Mouse (Mus musculus) fat pad, adult 2 months (tissue): Measurements from ENCODE around the gene Hemk1.

ENCODE experiments used
- DNase-seq: peaks from one replicate; pipeline ENCODE4 v3.0.0-alpha.2; 2011; ENCODE audit warnings: low read depth, low spot score; ENCODE audit errors: extremely low read depth

The Hemk1 gene

DNA sequence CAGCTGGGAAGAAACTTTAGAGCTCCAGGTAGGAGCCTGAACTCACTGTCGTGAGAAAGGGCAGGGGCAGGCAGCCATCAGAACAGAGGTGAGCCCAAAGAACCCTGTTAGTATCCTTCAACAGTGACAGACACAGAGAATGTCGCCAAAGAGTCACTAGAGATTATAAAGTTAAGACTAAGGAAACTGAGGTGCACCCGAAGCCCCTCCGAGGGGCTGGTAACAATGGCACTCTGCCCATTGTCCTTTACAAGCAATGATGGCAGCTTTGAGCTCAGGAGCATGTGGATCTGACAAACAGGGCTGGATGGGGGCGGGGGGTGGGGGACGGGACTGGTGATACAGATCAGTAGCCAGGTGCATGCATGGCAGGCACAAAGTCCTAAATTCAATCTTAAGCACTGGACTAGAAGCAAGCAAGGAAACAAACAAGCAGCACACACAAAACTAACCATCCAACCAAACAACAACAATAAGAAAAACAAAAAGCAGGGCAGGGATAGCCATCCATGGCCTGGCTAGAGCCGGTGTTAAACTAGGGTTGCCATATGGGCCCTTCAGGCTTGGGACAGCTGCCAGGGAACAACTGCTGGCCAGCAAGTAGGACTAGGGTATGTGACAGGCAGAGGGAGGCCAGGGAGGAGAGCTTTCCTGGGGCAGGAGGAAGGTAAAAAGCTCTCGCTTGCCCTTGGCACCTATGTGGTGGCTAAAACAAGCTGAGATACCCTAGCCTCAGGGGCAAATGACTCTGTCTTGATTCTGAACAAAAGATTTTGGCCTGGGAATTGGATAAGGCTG is 5.2 kb upstream of the Hemk1 start:
- no peak for DNase-seq

DNA sequence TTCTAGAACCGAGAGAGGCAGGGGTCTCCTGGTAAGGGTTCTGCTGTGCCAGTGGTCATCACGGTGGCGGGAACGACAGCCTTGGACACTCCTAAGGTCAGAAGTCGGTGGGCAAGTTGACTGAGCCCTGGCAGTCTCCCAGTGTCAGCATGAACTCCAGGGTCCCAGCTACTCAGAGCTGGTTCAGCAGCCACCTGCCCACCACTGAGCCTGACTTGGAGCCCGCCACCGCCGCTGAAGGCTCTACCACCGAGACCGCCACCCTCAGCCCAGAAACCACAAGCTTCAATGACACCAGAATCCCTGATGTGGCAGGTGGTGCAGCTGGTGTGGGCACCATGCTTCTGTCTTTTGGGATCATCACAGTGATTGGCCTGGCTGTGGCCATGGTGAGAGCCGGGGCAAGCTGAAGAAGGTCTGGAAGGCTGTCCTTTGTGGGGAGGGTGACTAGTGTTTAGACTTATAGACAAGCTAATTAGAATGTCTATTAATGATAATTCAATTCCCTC is 4.1 kb upstream of the Hemk1 start:
- DNase-seq: no peak

DNA sequence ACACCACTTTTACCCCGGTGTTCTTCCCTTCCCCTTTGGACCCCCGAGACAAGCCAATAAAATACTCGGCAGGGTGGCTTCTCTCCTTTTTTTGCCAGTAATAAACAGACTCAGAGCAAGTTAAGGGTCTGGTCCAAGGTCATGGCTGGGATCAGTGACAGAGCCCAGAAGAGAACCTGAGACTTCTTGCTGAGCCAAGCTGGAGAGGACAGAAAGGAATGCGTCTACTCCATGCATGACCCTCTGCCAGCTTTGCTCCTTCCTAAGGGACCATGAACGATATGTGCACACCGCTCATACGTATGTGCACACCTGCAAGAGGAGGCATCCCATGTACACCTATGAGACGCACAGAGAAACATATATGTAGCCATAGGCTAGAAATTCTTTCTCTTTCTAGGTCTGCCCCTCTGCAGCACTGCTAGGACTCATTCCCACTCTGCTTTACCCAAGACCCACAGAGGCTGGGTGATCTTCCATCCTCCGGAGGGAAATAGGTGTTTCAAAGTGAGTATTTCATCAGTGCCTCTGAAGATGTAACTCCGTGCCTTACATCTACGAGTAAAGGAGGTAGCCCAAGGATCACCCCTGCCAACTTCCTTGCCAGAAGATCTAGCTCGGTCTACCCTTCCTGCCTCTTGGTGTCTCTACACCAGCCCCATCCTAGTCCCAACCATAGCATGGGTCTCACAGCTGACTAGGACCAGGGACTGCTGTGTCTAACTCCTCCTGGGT is 2.9 kb upstream of the Hemk1 start:
- DNase-seq: no peak

- no peak for DNase-seq
These were observed 2.2 kb upstream of the Hemk1 start, which contains the start of gene 6430571L13Rik for GRCm38 (mm10) chr9:107340267-107340859. 6430571L13Rik (plus strand) TSS chr9:107340602.

DNA sequence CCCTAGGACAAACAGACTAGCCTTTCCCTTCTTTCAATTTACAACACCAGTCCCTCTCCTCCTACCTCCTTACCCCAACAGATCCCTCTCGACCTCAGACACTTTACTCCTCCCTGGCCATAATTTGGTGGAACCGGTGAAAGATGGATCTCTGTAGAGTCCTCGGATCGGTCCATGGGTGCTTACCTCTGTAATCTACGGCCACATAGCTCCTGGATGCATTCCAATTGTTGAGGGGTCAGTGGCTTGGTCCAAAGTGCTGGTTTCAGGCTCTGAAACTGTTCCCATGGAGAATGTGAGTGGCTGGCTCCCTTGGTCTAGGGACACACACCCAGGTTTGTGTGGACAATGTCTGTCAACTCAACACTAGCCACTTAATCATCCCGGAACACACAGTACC is 1.8 kb downstream of the Hemk1 start:
- no peak for DNase-seq

- no peak for DNase-seq
These were observed 2.2 kb downstream of the Hemk1 start for GRCm38 (mm10) chr9:107335909-107336308.

- DNase-seq: no peak
These were observed 3.1 kb downstream of the Hemk1 start for GRCm38 (mm10) chr9:107335046-107335445.

DNA sequence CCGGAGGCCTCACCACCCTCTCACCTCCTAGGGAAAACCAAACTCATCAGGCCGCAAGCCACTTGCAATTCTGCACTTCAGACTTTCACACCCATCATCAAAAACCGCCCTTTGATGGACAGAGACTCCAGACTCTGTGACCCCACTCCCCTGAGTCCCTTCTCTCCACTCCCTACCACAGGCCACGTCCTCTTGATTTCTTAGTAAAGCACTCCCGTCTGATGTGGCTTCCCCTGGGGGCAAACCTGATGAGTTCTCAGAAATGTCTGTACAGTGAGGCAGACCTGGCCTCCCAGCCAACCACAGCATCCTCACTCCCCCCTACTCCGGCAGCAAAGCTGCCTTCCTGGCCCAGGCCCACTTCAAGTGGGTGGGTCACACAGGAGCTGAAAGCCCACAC is 3.8 kb downstream of the Hemk1 start:
- DNase-seq: no peak

DNA sequence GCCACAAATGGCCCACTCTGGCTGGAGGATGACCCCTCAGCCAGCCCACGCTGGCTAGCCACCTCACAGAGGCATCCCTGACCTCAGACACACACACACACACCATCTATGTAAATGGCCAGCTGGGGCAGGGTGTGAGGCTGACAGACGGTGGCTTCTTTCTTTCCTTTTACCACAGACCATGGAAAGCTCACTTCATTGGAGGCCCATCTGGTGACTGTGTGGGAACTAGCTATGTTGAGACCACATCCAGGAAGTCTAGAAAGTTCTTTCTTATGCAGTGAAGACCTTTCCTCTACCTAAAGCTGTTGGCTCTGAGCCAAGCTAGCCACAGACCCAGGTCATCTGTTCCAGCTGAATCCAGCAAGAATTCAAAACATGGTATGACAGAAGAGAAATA is 4.5 kb downstream of the Hemk1 start:
- no peak for DNase-seq

DNA sequence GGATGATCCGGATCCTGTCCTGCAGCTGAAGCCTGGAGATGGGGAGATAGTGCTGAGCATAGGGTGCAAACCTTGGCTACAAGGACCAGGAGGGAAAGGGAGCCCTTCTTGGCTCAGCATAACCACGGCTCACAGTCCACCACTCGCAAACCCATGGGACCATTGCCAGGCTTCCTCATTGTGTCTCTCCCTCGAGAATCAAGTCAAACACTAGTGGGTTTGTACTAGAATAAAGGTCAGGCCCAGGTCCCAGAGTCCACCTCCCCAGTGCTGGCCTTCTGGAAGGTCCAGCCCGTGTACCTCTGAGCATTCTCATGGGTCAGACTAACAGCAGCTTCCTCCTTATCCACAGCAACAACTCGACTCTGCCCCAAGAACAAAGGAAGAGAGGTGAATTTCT is 7.4 kb downstream of the Hemk1 start:
- DNase-seq: no peak

DNA sequence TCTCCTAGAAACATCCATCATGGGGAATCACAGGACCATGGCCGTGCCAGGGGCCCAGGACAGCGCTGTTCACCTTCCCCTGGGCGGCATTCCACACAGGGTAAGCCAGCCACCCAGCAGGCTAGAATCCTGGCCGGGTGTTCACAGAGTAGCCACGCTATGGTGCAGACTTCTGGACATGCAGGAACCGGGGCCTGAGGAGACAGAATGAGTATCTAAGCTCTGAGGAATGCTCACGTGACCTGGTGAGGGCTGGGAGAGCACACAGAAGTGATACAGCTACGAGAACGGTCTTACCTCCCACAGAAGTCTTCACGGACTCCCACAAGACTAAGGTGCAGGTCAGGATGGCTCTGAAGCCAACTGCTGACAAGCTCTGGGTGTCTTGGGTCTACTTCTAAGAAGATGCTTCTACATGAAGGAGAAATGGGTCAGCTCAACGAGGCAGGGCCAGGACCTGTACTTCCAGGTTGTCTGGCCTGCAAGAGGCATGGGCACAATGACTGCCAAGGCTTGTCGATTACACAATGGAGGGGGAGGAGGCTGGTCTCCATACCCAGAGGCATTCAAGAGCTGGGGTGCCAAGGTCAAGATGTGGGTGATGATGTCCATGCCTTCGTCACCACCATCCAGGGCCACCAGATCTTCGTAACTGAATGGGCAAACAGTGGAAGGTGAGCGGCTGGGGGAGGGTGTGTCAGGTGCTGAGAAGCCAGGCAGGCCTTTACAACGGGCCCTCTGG is 10.1 kb downstream of the Hemk1 start:
- DNase-seq: no peak

DNA sequence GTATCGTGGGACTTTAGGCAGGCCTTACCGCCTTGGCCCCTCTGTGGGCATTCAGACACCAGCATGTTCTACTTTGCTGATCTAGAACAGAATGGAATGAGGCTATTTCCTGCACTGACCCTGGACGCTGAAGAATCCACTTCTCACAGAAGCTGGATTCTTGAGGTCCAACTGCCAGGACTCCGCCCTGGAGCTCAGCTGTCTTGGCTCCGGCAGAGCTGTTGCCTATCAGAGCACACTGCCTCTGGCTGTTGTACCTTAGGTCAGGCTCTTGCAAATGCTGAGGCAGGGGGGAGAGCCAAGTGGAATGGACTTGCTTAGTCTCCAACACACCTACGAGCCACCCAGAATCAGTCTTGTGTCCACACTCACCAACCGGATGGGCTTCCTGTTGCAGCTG is 12.2 kb downstream of the Hemk1 start:
- DNase-seq: peak; percentile 89

- no peak for DNase-seq
These were observed 13.2 kb downstream of the Hemk1 start for GRCm38 (mm10) chr9:107324799-107325561.

GRCm38 (mm10) chr9:107323558-107323957 is 14.6 kb downstream of the Hemk1 start:
- peak; percentile 93 for DNase-seq

DNA sequence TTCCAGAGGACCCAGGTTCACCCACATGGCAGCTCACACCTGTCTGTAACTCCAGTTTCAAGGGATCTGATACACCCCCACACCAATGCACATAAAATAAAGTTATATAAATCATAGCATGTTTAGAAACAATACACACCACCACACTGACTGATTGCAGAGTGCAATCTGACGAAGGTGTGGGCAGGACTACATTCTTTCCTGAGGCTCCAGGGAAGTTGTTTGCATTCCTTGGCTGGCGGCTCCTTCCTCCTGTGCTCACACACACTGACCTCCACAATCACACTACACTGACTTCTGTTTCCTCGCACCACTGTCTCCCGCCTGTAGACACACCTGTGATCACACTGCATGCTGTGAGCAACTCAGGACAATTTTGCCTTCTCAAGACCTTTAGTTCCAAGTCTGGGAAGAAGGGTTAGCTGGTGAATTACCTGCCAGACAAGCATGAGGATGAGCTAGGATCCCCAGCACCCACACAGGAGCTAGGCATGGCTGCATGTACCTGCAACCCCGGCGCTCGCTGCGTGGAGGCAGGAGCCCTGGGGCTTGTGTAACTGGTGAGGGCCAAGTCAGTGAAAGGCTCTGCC is 15.6 kb downstream of the Hemk1 start:
- DNase-seq: peak; percentile 85

GRCm38 (mm10) chr9:107315791-107316190 is 22.4 kb downstream of the Hemk1 start:
- DNase-seq: peak; percentile 82

DNA sequence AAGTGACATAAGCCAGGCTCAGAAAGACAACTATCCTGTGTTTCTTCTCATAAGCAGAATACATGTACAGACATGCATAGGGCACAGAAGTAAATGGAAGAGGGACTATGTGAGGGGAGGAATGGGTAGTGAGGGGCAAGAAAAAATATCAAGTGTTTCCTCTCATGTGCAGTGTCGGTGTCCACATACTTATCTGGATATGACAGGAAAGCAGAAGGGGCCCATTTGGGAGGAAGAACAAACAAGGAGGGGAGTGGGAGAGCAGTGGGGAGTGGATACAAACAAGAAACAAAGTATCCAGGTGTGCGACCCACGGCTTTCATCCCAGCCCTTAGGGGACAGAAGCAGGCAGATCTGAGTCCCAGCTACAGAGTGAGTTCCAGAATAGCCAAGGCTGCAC is 24.2 kb downstream of the Hemk1 start:
- no peak for DNase-seq

- DNase-seq: no peak
These were observed 25.2 kb downstream of the Hemk1 start for GRCm38 (mm10) chr9:107312811-107313584.

DNA sequence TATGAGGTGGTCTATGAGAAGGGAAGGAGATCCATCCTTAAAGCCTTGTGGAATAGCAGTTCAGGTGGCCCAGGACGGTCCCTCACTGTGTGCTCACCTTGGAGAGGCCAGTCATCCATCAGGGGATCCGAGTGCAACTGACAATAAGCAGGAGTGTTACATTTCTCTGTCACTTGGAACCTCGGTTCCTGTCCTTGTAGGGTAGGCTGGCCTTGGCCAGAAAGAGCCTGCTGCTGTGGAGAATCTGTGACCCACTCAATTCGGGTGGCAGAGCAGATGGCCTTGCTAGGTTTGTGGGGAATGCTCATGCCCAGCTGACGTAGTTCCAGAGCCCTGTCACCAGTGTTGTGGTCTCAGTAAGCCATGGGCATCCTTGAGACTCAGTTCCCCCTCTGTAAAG is 28.6 kb downstream of the Hemk1 start:
- DNase-seq: no peak
